Mouse (Mus musculus) C2C12 (cell line): ENCODE data around the gene Zfp523. TPM values are rescaled to one million over a fixed set of nuclear protein-coding genes. Genes with fewer than 3 reads are reported as not detected.
A peak's percentile ranks its signal among the peaks of the same experiment; 100 is the strongest.

ENCODE experiments used
- H3K27me3 ChIP-seq: one replicate; pipeline ENCODE4 v1.6.1; 2011; ENCODE audit not compliant: control insufficient read depth, insufficient read depth, insufficient read length
- H3K36me3 ChIP-seq: one replicate; pipeline ENCODE4 v1.6.1; 2011; ENCODE audit not compliant: control insufficient read depth, insufficient read depth
- H3K4me3 ChIP-seq: one replicate; pipeline ENCODE4 v1.5.1; 2011; ENCODE audit warnings: mild to moderate bottlenecking, control low read depth; ENCODE audit not compliant: poor library complexity, insufficient read depth, severe bottlenecking
- H3K79me2 ChIP-seq: one replicate; pipeline ENCODE4 v1.6.1; 2011; ENCODE audit not compliant: control insufficient read depth, insufficient read depth
- H3K79me3 ChIP-seq: one replicate; pipeline ENCODE4 v1.6.1; 2011; ENCODE audit warnings: low read depth, control low read depth
- H3ac ChIP-seq: one replicate; pipeline ENCODE3; 2011; ENCODE audit warnings: low read depth; ENCODE audit not compliant: control insufficient read depth, insufficient read length
- CEBPB ChIP-seq: IDR thresholded peaks from one replicate; pipeline ENCODE4 v1.6.1; 2011; ENCODE audit warnings: low read depth, mild to moderate bottlenecking, control low read depth, moderate library complexity
- CTCF ChIP-seq: IDR thresholded peaks from one replicate; pipeline ENCODE4 v1.5.1; 2011; ENCODE audit not compliant: control insufficient read depth, insufficient read depth, insufficient read length
- FOSL1 ChIP-seq: IDR thresholded peaks from one replicate; pipeline ENCODE4 v1.8.0; 2011; ENCODE audit warnings: mild to moderate bottlenecking, low read length; ENCODE audit not compliant: poor library complexity, insufficient read depth, severe bottlenecking
- MAX ChIP-seq: IDR thresholded peaks from one replicate; pipeline ENCODE4 v1.6.1; 2011; ENCODE audit warnings: mild to moderate bottlenecking, control low read depth
- MYOD1 ChIP-seq: IDR thresholded peaks from one replicate; pipeline ENCODE4 v1.6.1; 2011; ENCODE audit warnings: low read depth; ENCODE audit not compliant: control insufficient read depth, insufficient read length
- MYOG ChIP-seq: IDR thresholded peaks from one replicate; pipeline ENCODE4 v1.6.1; 2011; ENCODE audit not compliant: control insufficient read depth, insufficient read length; ENCODE audit errors: extremely low read depth
- USF1 ChIP-seq: IDR thresholded peaks from one replicate; pipeline ENCODE4 v1.6.1; 2011; ENCODE audit warnings: low read depth, mild to moderate bottlenecking, control low read depth, moderate library complexity
- polyA plus RNA-seq: library from polyadenylated mRNA; unstranded; fragments of >200 nt; fragmentation: generic; extraction: Trizol; gene quantifications from one replicate; pipeline ENCODE4 v1.2.1, GENCODE M21; 2012; ENCODE audit warnings: missing spikeins

Gene Zfp523
- polyA plus RNA-seq, 1 experiment: 21.0 TPM

DNA sequence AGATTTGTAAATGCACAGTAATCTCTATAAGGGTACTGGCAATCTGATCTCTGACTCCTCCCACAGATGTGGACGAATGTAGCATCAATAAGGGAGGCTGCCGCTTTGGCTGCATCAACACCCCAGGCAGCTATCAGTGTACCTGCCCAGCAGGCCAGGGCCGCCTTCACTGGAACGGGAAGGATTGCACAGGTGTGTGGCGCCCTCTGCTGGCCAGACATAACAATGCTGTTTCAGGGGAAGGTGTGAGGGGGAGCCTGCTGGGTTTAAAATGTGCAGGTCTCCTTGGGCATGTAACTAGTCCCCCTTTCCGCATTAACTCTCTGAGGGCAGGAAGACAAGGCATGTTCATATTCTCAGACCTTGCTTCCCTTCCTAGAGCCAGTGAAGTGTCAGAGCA lies 13.3 kb upstream of the Zfp523 start:
- Histone ChIP-seq H3K79me3 (no peaks in the 10 kb centered on the region), H3K4me3 (no peak overlapping the region), H3ac (no peak overlapping the region), H3K27me3 (peaks cover 86% of the 10 kb centered on the region), H3K36me3 (no peaks in the 10 kb centered on the region), H3K79me2 (no peaks in the 10 kb centered on the region)
- TF ChIP-seq USF1 (no peak), MYOG (no peak), FOSL1 (no peak), CTCF (peak; percentile 94), MAX (no peak)

GRCm38 (mm10) chr17:28170460-28171305 lies 6.2 kb upstream of the Zfp523 start:
- Histone ChIP-seq H3K79me3 (no peaks in the 10 kb centered on the region), H3ac (no peak overlapping the region), H3K79me2 (no peaks in the 10 kb centered on the region), H3K36me3 (no peaks in the 10 kb centered on the region), H3K4me3 (no peak overlapping the region), H3K27me3 (peaks cover 23% of the 10 kb centered on the region)
- TF ChIP-seq CEBPB (peak; percentile 3), MYOG (no peak), MYOD1 (peak; percentile 50), FOSL1 (peak; percentile 23), MAX (no peak)

DNA sequence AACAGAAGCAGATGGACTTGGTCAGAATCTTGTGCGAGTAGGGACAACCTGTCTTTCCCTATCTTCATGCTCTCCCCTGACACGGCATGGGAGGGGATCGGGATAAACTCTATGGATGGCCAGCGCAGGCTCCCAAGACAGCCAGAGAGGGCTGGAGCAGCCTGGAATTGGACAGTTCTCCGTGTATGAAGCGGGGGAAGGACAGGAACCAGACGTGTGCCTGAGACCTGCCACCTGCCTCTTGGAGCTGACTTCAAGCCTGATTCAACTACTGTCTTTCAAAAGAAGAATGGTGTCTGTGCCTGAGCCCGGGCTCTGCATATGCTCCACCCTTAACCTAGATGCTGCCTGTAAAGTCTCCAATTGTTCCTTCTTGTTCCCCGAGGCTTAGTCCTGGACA lies 4.2 kb upstream of the Zfp523 start:
- no peaks in the 10 kb centered on the region for H3K79me3 ChIP-seq
- no peak overlapping the region for H3K4me3 ChIP-seq
- TF ChIP-seq MAX: no peak
- TF ChIP-seq CEBPB: no peak
- no peak for TF ChIP-seq CTCF
- no peak for TF ChIP-seq USF1
- no peak for TF ChIP-seq FOSL1
- no peak for TF ChIP-seq MYOD1
- TF ChIP-seq MYOG: no peak
- H3ac ChIP-seq: no peak overlapping the region
- peaks cover 3% of the 10 kb centered on the region for H3K27me3 ChIP-seq
- no peaks in the 10 kb centered on the region for H3K36me3 ChIP-seq
- no peaks in the 10 kb centered on the region for H3K79me2 ChIP-seq

- Histone ChIP-seq H3K79me2 (no peaks in the 10 kb centered on the region), H3ac (peak overlapping the region; percentile 99), H3K4me3 (peak overlapping the region; percentile 50), H3K27me3 (no peaks in the 10 kb centered on the region), H3K36me3 (no peaks in the 10 kb centered on the region), H3K79me3 (no peaks in the 10 kb centered on the region)
- TF ChIP-seq FOSL1 (no peak), MYOD1 (no peak), CEBPB (no peak), MYOG (no peak), MAX (no peak), CTCF (no peak), USF1 (no peak)
Observed at GRCm38 (mm10) chr17:28177540-28178046, 664 bp downstream of the Zfp523 start.

DNA sequence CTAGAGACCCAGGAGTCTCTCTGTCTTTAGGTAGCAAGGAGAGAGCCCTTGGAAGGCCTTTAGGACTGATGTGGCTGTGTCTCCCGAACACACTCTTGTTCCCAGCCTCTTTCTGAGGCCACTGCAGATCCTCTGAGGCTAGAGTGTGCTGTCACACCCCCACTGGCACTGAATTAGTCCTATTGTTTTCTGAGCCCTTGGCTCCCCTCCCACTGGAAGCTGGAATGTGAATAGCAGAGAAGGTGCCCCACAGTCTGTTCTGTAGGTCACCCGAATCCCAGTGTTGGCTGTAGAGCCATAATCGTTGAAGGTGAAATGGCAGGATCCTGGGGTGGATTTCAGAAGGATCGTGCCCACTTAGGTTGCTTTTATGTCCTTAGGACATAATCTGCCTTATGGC lies 3.4 kb downstream of the Zfp523 start:
- no peak overlapping the region for H3K4me3 ChIP-seq
- TF ChIP-seq CTCF: no peak
- no peaks in the 10 kb centered on the region for H3K36me3 ChIP-seq
- H3K27me3 ChIP-seq: no peaks in the 10 kb centered on the region
- no peak overlapping the region for H3ac ChIP-seq
- H3K79me2 ChIP-seq: no peaks in the 10 kb centered on the region
- no peaks in the 10 kb centered on the region for H3K79me3 ChIP-seq

- Histone ChIP-seq H3K36me3 (no peaks in the 10 kb centered on the region), H3K27me3 (no peaks in the 10 kb centered on the region), H3K79me3 (no peaks in the 10 kb centered on the region), H3ac (no peak overlapping the region), H3K4me3 (no peak overlapping the region), H3K79me2 (no peaks in the 10 kb centered on the region)
- TF ChIP-seq FOSL1 (no peak), MYOG (no peak), MAX (no peak), MYOD1 (no peak)
Observed at GRCm38 (mm10) chr17:28180783-28181544, 4.0 kb downstream of the Zfp523 start.
